Mouse (Mus musculus) telencephalon, adult 2 months (tissue): ENCODE measurements at regions not wholly inside any gene's neighbourhood (a gene's known extent, or its start where the extent isn't known, plus 50 kb on each side); places are given as distances from the start of the nearest gene placed in this dataset.

ENCODE experiments used
- DNase-seq: peaks from one replicate; pipeline ENCODE4 v3.0.0-alpha.2; 2011; ENCODE audit warnings: low read depth, low spot score

GRCm38 (mm10) chr8:101697948-101698347, 1087.5 kb downstream of the Cdh11 start:
- peak; percentile 19 for DNase-seq

DNA sequence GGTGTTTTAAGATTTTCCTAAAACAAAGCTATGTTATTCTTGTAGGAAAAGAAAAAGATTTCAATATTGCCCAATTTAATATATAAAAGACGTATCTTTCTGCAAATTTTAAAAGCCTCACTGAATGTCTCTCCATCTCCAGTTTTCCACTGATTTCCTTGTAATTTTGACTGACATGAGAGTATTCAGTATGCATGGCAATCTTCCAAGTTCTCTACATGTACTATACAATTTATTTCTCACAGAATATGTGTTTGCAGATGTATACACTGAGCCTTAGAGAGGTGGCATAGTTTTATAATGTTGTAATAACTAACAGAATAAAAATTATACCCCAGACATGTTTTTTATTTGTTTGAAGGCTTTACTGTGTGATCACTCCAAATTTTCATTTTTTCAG, 1094.5 kb downstream of the Cdh11 start:
- no peak for DNase-seq

GRCm38 (mm10) chr8:101668921-101669320, 1116.5 kb downstream of the Cdh11 start:
- no peak for DNase-seq

GRCm38 (mm10) chr8:101662874-101663273, 1122.6 kb downstream of the Cdh11 start:
- no peak for DNase-seq

DNA sequence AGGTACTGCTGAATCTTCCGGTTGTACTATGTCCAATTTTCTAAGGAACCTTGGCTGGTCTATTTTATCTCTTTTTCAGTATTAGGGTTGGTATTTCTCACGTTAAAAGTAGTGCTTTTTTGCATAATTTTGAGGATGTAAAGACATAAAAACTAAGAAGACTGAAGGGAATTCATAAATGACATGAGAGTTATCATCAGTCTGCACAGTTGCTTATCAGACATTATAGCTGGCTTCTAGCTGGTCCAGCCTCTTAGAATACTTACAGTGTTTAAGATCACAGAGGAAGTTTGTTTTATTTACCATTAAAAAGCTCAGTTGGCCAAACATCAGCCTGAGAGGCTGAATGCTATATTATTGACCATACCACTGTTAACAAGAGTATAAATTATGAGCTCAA, 1130.2 kb downstream of the Cdh11 start:
- no peak for DNase-seq

GRCm38 (mm10) chr8:101628816-101629215, 1156.6 kb downstream of the Cdh11 start:
- DNase-seq = no peak

DNA sequence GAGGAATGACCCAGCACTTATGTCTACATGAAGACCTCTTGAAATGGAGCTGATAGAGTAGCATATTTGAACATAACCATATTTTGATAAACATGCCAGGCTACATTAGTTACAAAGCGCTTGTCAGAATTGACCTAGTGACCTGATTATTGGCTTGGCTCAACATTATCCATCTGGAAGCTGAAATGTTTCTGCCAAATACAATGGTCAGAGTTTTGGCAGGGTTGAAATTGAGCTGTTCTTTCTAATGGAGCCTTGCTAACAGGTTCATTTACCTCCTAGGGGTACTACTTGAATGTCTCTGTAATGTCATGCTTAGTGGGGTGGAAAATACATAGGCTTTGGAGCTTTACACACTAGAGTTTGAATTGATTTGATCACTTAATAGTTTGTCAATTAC, 1163.5 kb downstream of the Cdh11 start:
- no peak for DNase-seq

DNA sequence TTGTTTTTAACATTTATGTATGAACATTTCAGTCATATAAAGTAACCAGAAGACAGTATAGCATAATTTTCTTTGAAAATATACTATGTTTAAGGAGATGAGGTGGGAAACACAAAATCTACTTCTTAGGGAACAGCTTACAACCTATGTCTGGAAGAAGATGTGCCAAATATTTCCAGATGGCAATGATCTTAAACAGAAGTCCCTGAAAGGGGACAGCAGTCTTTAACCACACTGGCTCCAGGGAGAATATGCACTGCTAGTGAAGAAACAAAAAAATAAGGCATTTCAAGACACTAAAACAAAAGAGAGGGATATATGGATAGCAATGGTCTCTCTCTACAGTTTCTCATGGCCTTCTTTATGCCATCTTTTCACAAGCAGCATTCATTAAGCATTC, 1194.3 kb downstream of the Cdh11 start:
- no peak for DNase-seq

- no peak for DNase-seq
These were observed 1194.8 kb downstream of the Cdh11 start for GRCm38 (mm10) chr8:101590639-101591038.

DNA sequence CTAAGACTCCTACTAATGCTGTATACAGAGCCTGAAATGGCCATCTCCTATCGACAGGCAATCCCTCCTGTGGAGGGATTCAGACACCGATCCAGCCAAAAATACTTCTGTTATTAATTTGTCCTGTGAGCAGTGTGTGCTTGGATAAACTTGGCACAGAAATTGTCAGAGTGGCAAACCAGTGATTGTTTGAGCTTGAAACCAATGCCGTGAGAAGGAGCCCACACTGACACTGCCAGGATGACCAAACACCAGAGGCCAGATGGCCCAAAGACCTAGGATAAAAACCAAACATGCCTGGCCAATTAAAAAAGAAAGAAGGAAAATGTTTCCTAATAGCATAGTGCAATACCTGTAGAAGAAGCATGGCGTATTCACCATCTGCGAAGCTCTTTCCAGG, 1221.0 kb downstream of the Cdh11 start:
- DNase-seq = no peak

GRCm38 (mm10) chr8:101522758-101523157, 1262.7 kb downstream of the Cdh11 start:
- no peak for DNase-seq

GRCm38 (mm10) chr8:101478554-101479314, 1306.7 kb downstream of the Cdh11 start:
- DNase-seq = no peak

DNA sequence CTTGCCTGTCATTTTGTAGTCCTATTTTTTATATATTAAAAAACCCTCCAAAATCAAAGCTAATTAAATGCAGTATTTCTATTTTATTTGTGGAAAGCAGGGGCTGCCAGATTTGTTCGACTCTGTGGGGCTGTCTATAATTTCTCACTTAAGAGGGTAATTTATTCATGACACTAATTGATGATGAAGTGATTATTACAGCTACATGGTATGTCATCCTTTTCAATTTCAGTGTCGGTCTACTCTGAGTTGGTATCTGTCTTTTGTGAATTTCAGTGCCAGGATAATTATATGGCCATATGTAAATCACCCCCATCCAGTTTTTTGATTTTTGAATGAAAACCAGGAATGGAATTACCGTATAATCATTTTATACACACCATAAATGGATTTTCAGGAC, 1319.1 kb downstream of the Cdh11 start:
- DNase-seq = no peak

DNA sequence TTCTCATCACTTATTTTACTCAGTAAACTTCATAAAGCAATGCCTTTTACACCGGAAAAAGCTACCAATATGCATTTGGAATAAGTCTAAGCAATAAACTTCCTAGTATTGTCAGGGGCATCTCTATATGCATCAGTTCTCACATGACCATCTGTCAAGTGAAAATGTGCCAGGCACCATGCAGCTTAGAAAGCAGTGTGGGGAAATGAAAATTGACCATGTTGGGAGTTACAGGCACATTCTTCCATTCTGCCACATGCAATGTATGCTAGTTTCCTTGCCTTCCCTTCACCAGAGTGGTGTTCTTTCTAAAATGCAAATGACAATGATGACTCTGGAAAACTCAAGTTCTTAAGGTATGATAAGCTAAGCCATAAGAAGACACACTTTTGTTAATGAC, 1322.9 kb downstream of the Cdh11 start:
- DNase-seq = peak; percentile 10

GRCm38 (mm10) chr8:101444730-101445129, 1340.7 kb downstream of the Cdh11 start:
- DNase-seq = no peak

DNA sequence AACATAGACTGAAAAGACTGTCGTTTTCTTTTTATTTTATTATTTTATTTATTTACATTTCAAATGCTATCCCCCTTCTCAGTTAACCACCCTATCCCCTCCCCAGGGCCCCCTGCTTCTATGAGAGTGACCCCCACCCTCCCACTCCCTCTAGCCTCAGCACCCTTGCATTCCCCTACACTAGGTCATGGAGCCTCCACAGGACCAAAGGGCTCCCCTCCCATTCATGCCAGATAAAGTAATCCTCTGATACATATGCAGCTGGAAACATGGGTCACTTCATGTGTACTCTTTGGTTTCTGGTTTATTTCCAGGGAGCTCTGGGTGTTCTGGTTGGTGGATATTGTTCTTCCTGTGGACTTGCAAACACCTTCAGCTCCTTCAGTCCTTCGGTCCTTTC, 1342.9 kb downstream of the Cdh11 start:
- no peak for DNase-seq

DNA sequence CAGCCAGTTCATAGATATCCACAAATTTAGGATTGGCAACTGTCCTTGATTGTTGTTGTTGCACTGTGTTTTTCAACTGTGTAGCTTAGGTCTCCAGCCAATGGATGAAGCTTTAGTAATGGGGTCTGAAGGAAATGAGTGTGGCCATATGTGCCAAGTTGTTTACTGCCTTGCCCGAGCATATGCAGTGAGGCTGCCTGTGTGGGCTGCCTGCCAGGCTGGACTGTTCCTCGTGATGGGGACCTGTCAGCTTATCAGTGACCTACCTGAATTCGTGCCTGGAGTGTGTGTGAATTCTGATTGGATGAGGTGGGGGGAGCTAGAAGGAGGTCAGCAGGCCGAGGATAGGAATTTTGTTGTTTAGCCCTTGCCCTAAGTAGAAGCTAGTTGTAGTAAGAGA, 1349.8 kb downstream of the Cdh11 start:
- no peak for DNase-seq
